Mouse (Mus musculus) MEL (cell line): ENCODE results near the gene Alg1. TPM values are rescaled to one million over a fixed set of nuclear protein-coding genes. Genes with fewer than 3 reads are reported as not detected.

Experiments
- DNase-seq: peaks from one replicate; pipeline ENCODE4 v3.0.0; 2011; ENCODE audit warnings: low read depth, low spot score
- H3K27ac ChIP-seq: 2 replicates; pipeline ENCODE4 v1.5.1; 2012; ENCODE audit warnings: low read depth, mild to moderate bottlenecking, control low read depth, low read length, moderate library complexity; ENCODE audit not compliant: control insufficient read depth
- H3K27me3 ChIP-seq, 2 experiments: fragments of 150-350 bp in 1 of 2; sonication (generic) in 1 of 2; 2 replicates each; pipeline ENCODE4 v1.6.1; 2012; ENCODE audit warnings: low read length in 2 of 2, mild to moderate bottlenecking in 2 of 2, improper control_type of control experiment in 1 of 2, moderate library complexity in 1 of 2; ENCODE audit not compliant: insufficient read depth in 2 of 2, control insufficient read depth in 1 of 2
- H3K36me3 ChIP-seq, 2 experiments: 2 replicates each; pipeline ENCODE4 v1.6.1; 2012 to 2014; ENCODE audit warnings: low read length in 2 of 2, improper control_type of control experiment in 1 of 2, inconsistent platforms in 1 of 2, mild to moderate bottlenecking in 1 of 2; ENCODE audit not compliant: insufficient read depth in 2 of 2, control insufficient read depth in 1 of 2
- H3K4me1 ChIP-seq, 2 experiments: fragments of 150-350 bp in 1 of 2; sonication (generic) in 1 of 2; 2 replicates each; pipeline ENCODE4 v1.6.1; 2012; ENCODE audit warnings: low read length in 2 of 2, improper control_type of control experiment in 1 of 2, mild to moderate bottlenecking in 1 of 2; ENCODE audit not compliant: insufficient read depth in 2 of 2, control insufficient read depth in 1 of 2
- H3K4me3 ChIP-seq, 2 experiments: fragments of 150-350 bp in 1 of 2; sonication (generic) in 1 of 2; 2 replicates each; pipeline ENCODE4 v1.5.1; 2012; ENCODE audit warnings: low read depth in 2 of 2, low read length in 2 of 2, mild to moderate bottlenecking in 2 of 2, moderate library complexity in 2 of 2, control low read depth in 1 of 2, improper control_type of control experiment in 1 of 2; ENCODE audit not compliant: control insufficient read depth in 1 of 2, insufficient read depth in 1 of 2
- H3K79me2 ChIP-seq: 2 replicates; pipeline ENCODE4 v1.6.1; 2012; ENCODE audit warnings: mild to moderate bottlenecking, low read length, moderate library complexity; ENCODE audit not compliant: control insufficient read depth, poor library complexity, insufficient read depth
- H3K9ac ChIP-seq: 2 replicates; pipeline ENCODE4 v1.6.1; 2012; ENCODE audit warnings: low read depth, mild to moderate bottlenecking, control low read depth, low read length, moderate library complexity; ENCODE audit not compliant: control insufficient read depth, poor library complexity, severe bottlenecking
- H3K9me3 ChIP-seq: fragments of 150-350 bp; sonication (generic); replicated peaks from 2 replicates; pipeline ENCODE4 v1.6.1; 2012; ENCODE audit warnings: mild to moderate bottlenecking, low read length, improper control_type of control experiment, moderate library complexity; ENCODE audit not compliant: insufficient read depth
- BHLHE40 ChIP-seq: IDR thresholded peaks from 2 replicates; pipeline ENCODE4 v1.6.1; 2012; ENCODE audit warnings: low read depth, mild to moderate bottlenecking, inconsistent platforms, low read length, improper control_type of control experiment, borderline replicate concordance
- CHD1 ChIP-seq: IDR thresholded peaks from 2 replicates; pipeline ENCODE4 v1.6.1; 2012; ENCODE audit warnings: low read depth, mild to moderate bottlenecking, inconsistent platforms, low read length, improper control_type of control experiment
- CHD2 ChIP-seq: IDR thresholded peaks from 2 replicates; pipeline ENCODE4 v1.6.1; 2011; ENCODE audit warnings: low read length, improper control_type of control experiment
- CTCF ChIP-seq, 3 experiments: IDR thresholded peaks in 2 of 3; conservative IDR thresholded peaks in 1 of 3; 2 replicates each; pipeline ENCODE4 v1.5.1; 2011 to 2012; ENCODE audit warnings: low read length in 3 of 3, low read depth in 2 of 3, mild to moderate bottlenecking in 2 of 3, improper control_type of control experiment in 1 of 3, inconsistent platforms in 1 of 3, mixed read lengths in 1 of 3, moderate library complexity in 1 of 3; ENCODE audit not compliant: control insufficient read depth in 1 of 3, insufficient read depth in 1 of 3, poor library complexity in 1 of 3, severe bottlenecking in 1 of 3
- E2F4 ChIP-seq: IDR thresholded peaks from 2 replicates; pipeline ENCODE4 v1.6.1; 2011; ENCODE audit warnings: low read depth, low read length, improper control_type of control experiment, borderline replicate concordance
- ELF1 ChIP-seq: IDR thresholded peaks from 2 replicates; pipeline ENCODE4 v1.6.1; 2014; ENCODE audit warnings: low read depth, mild to moderate bottlenecking, inconsistent platforms, low read length, improper control_type of control experiment, moderate library complexity
- ETS1 ChIP-seq: IDR thresholded peaks from 2 replicates; pipeline ENCODE4 v1.6.1; 2012; ENCODE audit warnings: low read depth, mild to moderate bottlenecking, inconsistent platforms, low read length, improper control_type of control experiment, moderate library complexity
- MAZ ChIP-seq: IDR thresholded peaks from 2 replicates; pipeline ENCODE4 v1.6.1; 2012; ENCODE audit warnings: low read depth, mild to moderate bottlenecking, inconsistent platforms, low read length, improper control_type of control experiment
- MXI1 ChIP-seq: IDR thresholded peaks from 2 replicates; pipeline ENCODE4 v1.6.1; 2011; ENCODE audit warnings: mild to moderate bottlenecking, low read depth, low read length, improper control_type of control experiment
- MYB ChIP-seq: IDR thresholded peaks from 2 replicates; pipeline ENCODE4 v1.6.1; 2011; ENCODE audit warnings: mild to moderate bottlenecking, low read depth, low read length, improper control_type of control experiment
- NELFE ChIP-seq: IDR thresholded peaks from 2 replicates; pipeline ENCODE4 v1.6.1; 2011; ENCODE audit warnings: low read depth, low read length, improper control_type of control experiment
- NRF1 ChIP-seq: IDR thresholded peaks from 2 replicates; pipeline ENCODE4 v1.6.1; 2014; ENCODE audit warnings: low read depth, mild to moderate bottlenecking, inconsistent platforms, low read length, improper control_type of control experiment, moderate library complexity; ENCODE audit not compliant: poor library complexity, insufficient read depth, severe bottlenecking
- RAD21 ChIP-seq: IDR thresholded peaks from 2 replicates; pipeline ENCODE4 v1.6.1; 2011; ENCODE audit warnings: mild to moderate bottlenecking, low read depth, low read length, improper control_type of control experiment
- SMC3 ChIP-seq: IDR thresholded peaks from 2 replicates; pipeline ENCODE4 v1.6.1; 2011; ENCODE audit warnings: low read depth, low read length, improper control_type of control experiment
- TBP ChIP-seq: IDR thresholded peaks from 2 replicates; pipeline ENCODE4 v1.8.0; 2011; ENCODE audit warnings: low read depth, low read length, improper control_type of control experiment
- USF1 ChIP-seq: IDR thresholded peaks from 2 replicates; pipeline ENCODE4 v1.6.1; 2014; ENCODE audit warnings: low read depth, mild to moderate bottlenecking, inconsistent platforms, low read length, improper control_type of control experiment, moderate library complexity
- USF2 ChIP-seq, 2 experiments: IDR thresholded peaks; 2 replicates each; pipeline ENCODE4 v1.6.1; 2011 to 2012; ENCODE audit warnings: improper control_type of control experiment in 2 of 2, low read length in 2 of 2, borderline replicate concordance in 1 of 2, inconsistent platforms in 1 of 2, low read depth in 1 of 2, mild to moderate bottlenecking in 1 of 2; ENCODE audit not compliant: insufficient read depth in 1 of 2
- ZC3H11A ChIP-seq: IDR thresholded peaks from 2 replicates; pipeline ENCODE4 v1.6.1; 2012; ENCODE audit warnings: low read depth, mild to moderate bottlenecking, inconsistent platforms, low read length, improper control_type of control experiment
- polyA plus RNA-seq, 2 experiments: library from polyadenylated mRNA; stranded (reverse) in 1 of 2; unstranded in 1 of 2; fragments of >175 nt in 1 of 2; fragments of >200 nt in 1 of 2; gene quantifications; 2 replicates each; pipeline versions ENCODE4 v1.2.1 to v1.2.4; 2012; ENCODE audit warnings: low replicate concordance in 2 of 2, low read depth in 1 of 2; ENCODE audit not compliant: insufficient read length in 2 of 2, insufficient read depth in 1 of 2, missing spikeins in 1 of 2
- total RNA-seq: library from RNA; depleted of rRNA; stranded (reverse); fragments of 300-350 nt; gene quantifications from 2 replicates; pipeline ENCODE4 v1.2.3, GENCODE M21; 2012

Alg1 gene
- total and polyA plus RNA-seq, 3 experiments, result 42.9 to 46.4 TPM; not detected in 1

DNA sequence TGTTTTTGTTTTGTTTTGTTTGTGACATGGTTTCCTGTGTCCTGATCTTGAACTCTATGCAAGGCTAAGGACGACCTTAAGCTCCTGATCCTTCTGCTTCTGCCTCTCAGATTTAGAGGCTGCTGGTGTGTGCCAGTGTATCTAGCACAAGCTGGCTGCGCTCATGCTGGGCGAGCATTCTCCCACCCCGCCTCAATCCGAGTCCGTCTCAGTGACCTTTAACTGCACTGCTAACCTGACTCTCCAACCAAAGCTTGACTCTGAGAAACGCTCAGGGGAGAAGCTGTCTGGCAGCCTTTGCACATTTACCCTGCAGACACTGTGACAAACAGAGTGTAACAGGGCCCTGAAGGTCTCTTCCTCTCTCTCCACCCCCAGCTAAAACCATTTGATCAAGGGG is 47.7 kb upstream of the Alg1 start:
- Histone ChIP-seq H3K9ac (no peak overlapping the region), H3K9me3 (no peaks in the 10 kb centered on the region), H3K4me1 (no peaks in the 10 kb centered on the region), H3K36me3 (no peaks in the 10 kb centered on the region), H3K4me3 (no peak overlapping the region), H3K79me2 (no peaks in the 10 kb centered on the region), H3K27me3 (no peaks in the 10 kb centered on the region; a peak in 3 of 4 replicates), H3K27ac (no peak overlapping the region)
- no peak for TF ChIP-seq MXI1
- TF ChIP-seq ETS1, result no peak
- no peak for TF ChIP-seq USF2 (IDR thresholded peaks at IDR 0.05; ENCODE audit: borderline replicate concordance in 1 of 2, insufficient read depth in 1 of 2, low read depth in 1 of 2, low read length in 2 of 2)
- no peak for TF ChIP-seq CHD2
- DNase-seq, result no peak

DNA sequence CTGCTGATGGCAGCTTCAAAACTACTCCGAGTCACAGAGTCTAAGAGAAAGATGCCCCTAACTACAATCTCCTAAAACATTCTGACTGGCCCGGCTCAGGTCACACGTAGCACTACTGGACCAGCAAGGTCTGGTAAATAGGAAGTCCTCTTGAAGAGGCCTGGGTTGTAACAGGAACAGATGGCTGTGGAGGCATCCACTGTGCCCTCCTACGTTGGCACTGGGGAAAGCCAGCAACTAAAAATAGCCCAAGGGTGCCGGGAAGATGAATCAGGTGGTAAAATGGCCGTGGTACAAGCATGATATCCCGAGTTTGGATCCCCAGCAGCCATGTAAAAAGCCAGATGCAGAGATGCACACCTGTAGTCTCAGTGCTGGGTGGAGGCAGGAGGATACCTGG is 47.2 kb upstream of the Alg1 start:
- TF ChIP-seq MAZ (no peak), TBP (no peak), ELF1 (no peak), ZC3H11A (no peak), NELFE (no peak), MYB (no peak), E2F4 (no peak), USF1 (no peak), RAD21 (no peak), MXI1 (no peak)
- TF ChIP-seq, all 39 proteins: peak for 0
- Histone ChIP-seq H3K4me1 (no peaks in the 10 kb centered on the region), H3K27me3 (no peaks in the 10 kb centered on the region; a peak in 3 of 4 replicates), H3K79me2 (no peaks in the 10 kb centered on the region), H3K36me3 (no peaks in the 10 kb centered on the region), H3K27ac (no peak overlapping the region), H3K9ac (no peak overlapping the region), H3K4me3 (no peak overlapping the region), H3K9me3 (no peaks in the 10 kb centered on the region)
- no peak for DNase-seq

DNA sequence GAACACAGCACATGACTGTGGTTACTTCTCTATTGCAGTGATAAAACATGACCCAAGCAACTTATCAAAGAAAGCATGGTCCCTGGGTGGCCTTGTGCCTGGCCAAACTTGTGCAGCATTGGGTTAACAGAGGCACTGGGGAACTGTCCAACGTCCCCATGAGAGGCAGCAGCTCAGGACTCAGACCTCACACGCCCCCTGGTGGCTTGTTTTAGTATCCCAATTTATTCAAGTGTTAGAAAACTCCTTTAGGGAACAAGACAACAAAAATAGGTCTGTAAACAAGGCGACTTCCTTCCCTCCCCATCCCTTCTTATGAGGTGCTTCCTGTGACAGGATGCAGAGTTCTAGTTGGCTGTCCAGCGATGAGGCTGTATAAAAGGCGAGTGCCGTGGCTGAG is 38.3 kb upstream of the Alg1 start:
- H3K27ac ChIP-seq, result no peak overlapping the region
- no peak for TF ChIP-seq BHLHE40
- TF ChIP-seq CHD1, result no peak
- TF ChIP-seq SMC3, result peak; percentile 55
- TF ChIP-seq ETS1, result no peak
- TF ChIP-seq RAD21, result peak; percentile 56
- no peak for TF ChIP-seq NRF1
- TF ChIP-seq CTCF (IDR thresholded peaks at IDR 0.05 in 2 of 3, conservative IDR thresholded peaks at IDR 0.05 in 1 of 3; ENCODE audit: control insufficient read depth in 1 of 3, insufficient read depth in 1 of 3, low read depth in 2 of 3, low read length in 3 of 3, poor library complexity in 1 of 3, severe bottlenecking in 1 of 3), result peak; percentile 74 to 80 (median 79)
- TF ChIP-seq, all 39 proteins: peak for 3
- no peaks in the 10 kb centered on the region for H3K36me3 ChIP-seq
- H3K4me3 ChIP-seq, result no peak overlapping the region
- H3K27me3 ChIP-seq, result no peaks in the 10 kb centered on the region
- H3K79me2 ChIP-seq, result no peaks in the 10 kb centered on the region
- no peaks in the 10 kb centered on the region for H3K9me3 ChIP-seq
- no peak overlapping the region for H3K9ac ChIP-seq
- peak; percentile 80 for DNase-seq
- no peaks in the 10 kb centered on the region for H3K4me1 ChIP-seq
